Mouse (Mus musculus) bone marrow macrophage, adult 2 months (primary cell): ENCODE results near the gene Spem2.

Experiments used
- CTCF ChIP-seq: IDR thresholded peaks from 2 replicates; pipeline ENCODE4 v1.5.1; 2012; ENCODE audit warnings: low read depth, mild to moderate bottlenecking, low read length, moderate library complexity
- POLR2A ChIP-seq: IDR thresholded peaks from 2 replicates; pipeline ENCODE4 v1.6.1; 2012; ENCODE audit warnings: mild to moderate bottlenecking, low read depth, low read length, borderline replicate concordance

GRCm38 (mm10) chr11:69776488-69776887, 41.8 kb downstream of the Spem2 start:
- TF ChIP-seq CTCF (no peak), POLR2A (no peak)
